Mouse (Mus musculus) liver, embryonic 14.5 days (tissue): Measurements from ENCODE around the gene Mtmr1.

Source experiments
- CTCF ChIP-seq: IDR thresholded peaks from 2 replicates; pipeline ENCODE4 v1.5.1; 2016; ENCODE audit warnings: antibody characterized with exemption, low read depth, control low read depth
- EP300 ChIP-seq: IDR thresholded peaks from 2 replicates; pipeline ENCODE4 v1.6.1; 2016; ENCODE audit warnings: antibody characterized with exemption, low read depth

DNA sequence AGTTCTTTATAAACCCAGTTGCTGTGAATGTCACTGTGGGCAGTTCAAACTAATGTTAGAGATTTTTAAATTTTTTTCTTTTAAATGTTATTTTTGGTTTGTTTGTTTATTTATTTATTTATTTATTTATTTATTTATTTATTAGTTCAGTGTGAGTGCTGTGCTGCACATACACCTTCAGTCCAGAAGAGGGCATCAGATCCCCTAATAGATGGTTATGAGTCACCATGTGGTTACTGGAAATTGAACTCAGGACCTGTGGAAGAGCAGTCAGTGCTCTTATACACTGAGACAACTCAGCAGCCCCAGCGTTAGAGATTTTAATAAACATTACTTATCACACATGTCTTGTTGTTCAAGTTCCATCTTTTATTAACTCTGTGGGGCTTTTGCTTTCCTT, 12.5 kb upstream of the Mtmr1 start:
- peak; percentile 39; the same call in 1 of the 2 replicates for TF ChIP-seq CTCF
- TF ChIP-seq EP300: no peak
